Mouse (Mus musculus): Measurements from ENCODE around the gene Tcte2.

GRCm38 (mm10) chr17:13783469-13783868 is 21.8 kb upstream of the Tcte2 start:
- no peak for TF ChIP-seq POLR2A (IDR thresholded peaks at IDR 0.05; ENCODE audit: low read depth, low read length)
- TF ChIP-seq CTCF (conservative IDR thresholded peaks at IDR 0.05 in 1 of 2, IDR thresholded peaks at IDR 0.05 in 1 of 2; ENCODE audit: low read depth in 2 of 2, low read length in 2 of 2) = no peak
- no peak for TF ChIP-seq MAX (IDR thresholded peaks at IDR 0.05; ENCODE audit: low read length)
- TF ChIP-seq MAFK (IDR thresholded peaks at IDR 0.05; ENCODE audit: insufficient replicate concordance, low read length) = no peak
- no peak for TF ChIP-seq E2F4 (IDR thresholded peaks at IDR 0.05; ENCODE audit: insufficient replicate concordance, low read depth, low read length)
- TF ChIP-seq EP300 (IDR thresholded peaks at IDR 0.05; ENCODE audit: low read length) = no peak
- TF ChIP-seq ZNF384 (IDR thresholded peaks at IDR 0.05; ENCODE audit: low read depth, low read length) = no peak
- TF ChIP-seq NRF1 (IDR thresholded peaks at IDR 0.05; ENCODE audit: low read depth, low read length) = no peak
- TF ChIP-seq RCOR1 (conservative IDR thresholded peaks at IDR 0.05; ENCODE audit: low read depth, low read length) = no peak
- no peak for TF ChIP-seq GABPA (IDR thresholded peaks at IDR 0.05; ENCODE audit: insufficient replicate concordance, low read depth, low read length)
- no peak for TF ChIP-seq MYC (IDR thresholded peaks at IDR 0.05; ENCODE audit: low read depth, low read length)
- TF ChIP-seq MXI1 (IDR thresholded peaks at IDR 0.05; ENCODE audit: low read depth, low read length) = no peak
- no peak for TF ChIP-seq ZMIZ1 (IDR thresholded peaks at IDR 0.05; ENCODE audit: low read depth, low read length)

Data from CH12.LX (cell line).